Mouse (Mus musculus): ENCODE measurements around the gene Ptprk. TPM values are rescaled to one million over a fixed set of nuclear protein-coding genes. Genes with fewer than 3 reads are reported as not detected.

Ptprk gene
- polyA plus RNA-seq, 1 experiment, result 1.3 TPM

DNA sequence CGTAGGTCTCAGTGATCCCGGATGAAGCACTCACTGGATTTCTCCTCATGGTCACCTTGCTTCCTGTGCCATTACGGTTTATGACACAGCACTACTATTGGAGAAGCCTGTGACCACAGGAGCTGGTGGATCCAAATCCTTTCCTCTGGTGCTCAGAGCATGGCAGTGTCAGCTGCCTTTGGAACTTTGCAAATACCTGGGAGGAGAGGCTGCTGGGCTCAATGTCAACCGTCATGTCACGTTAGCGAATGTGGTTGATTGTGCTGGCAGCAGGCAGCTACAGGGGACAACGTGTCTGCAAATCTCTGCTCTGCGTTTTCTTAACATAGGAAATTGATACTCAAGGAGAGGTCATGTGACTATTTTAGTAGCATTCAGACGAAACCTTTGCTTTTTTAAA, 55.8 kb downstream of the Ptprk start:
- Histone ChIP-seq H3K27ac (ENCODE audit: control insufficient read depth, insufficient read depth, low read depth, low read length) (no peak overlapping the region), H3K27me3 (ENCODE audit: control insufficient read depth, insufficient read depth, low read length) (no peaks in the 10 kb centered on the region), H3K4me3 (ENCODE audit: control insufficient read depth, low read depth, low read length) (no peak overlapping the region), H3K4me1 (ENCODE audit: control insufficient read depth, insufficient read depth, low read length) (no peaks in the 10 kb centered on the region), H3K36me3 (ENCODE audit: control insufficient read depth, insufficient read depth, low read length) (no peaks in the 10 kb centered on the region)
- TF ChIP-seq CTCF (IDR thresholded peaks at IDR 0.05; ENCODE audit: control insufficient read depth, insufficient read depth, insufficient replicate concordance, low read depth, low read length), result no peak
- TF ChIP-seq POLR2A (IDR thresholded peaks at IDR 0.05; ENCODE audit: control insufficient read depth, low read depth, low read length), result no peak

DNA sequence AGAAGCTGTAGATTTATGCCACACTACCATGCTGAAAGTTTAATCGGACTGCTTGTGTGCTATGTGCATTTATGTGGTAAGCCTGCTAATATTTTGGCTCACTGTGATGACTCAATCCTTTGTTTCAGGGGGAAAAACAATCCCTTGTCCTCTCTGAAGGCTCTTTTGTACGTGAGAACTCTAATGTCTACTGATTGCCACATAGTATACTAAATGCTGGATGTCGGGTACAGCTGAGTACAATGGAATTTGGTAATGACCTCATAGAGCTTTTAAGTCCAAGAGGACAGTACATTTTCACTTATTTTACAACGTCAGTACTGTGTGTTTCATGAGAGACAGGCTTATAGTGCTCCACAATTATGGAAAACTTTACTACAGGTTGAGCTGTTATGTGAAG, 59.1 kb downstream of the Ptprk start:
- no peak overlapping the region for H3K4me3 ChIP-seq (ENCODE audit: control insufficient read depth, low read depth, low read length)
- TF ChIP-seq CTCF (IDR thresholded peaks at IDR 0.05; ENCODE audit: control insufficient read depth, insufficient read depth, insufficient replicate concordance, low read depth, low read length) (no peak), POLR2A (IDR thresholded peaks at IDR 0.05; ENCODE audit: control insufficient read depth, low read depth, low read length) (no peak)

DNA sequence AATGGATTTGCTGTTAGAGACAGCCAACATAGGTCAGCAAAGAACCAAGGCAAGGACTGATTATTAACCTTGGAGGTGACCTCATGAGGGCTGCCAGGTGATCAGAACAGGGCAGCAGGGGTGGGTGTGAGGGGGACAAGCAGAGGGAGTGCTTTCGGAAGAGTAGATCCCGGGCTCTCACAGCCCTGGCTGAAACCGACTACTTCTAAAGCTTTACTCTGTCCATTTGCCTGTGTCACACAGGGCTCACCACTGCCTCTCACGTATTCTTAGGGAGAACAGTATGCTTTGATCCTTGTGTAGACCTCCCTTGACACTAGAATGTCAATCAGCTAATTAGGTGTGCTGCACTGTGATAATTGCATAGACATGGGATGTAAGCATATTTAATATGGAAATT, 63.8 kb downstream of the Ptprk start:
- no peak overlapping the region for H3K27ac ChIP-seq (ENCODE audit: control insufficient read depth, insufficient read depth, low read depth, low read length)
- no peaks in the 10 kb centered on the region for H3K27me3 ChIP-seq (ENCODE audit: control insufficient read depth, insufficient read depth, low read length)
- no peak for TF ChIP-seq CTCF (IDR thresholded peaks at IDR 0.05; ENCODE audit: control insufficient read depth, insufficient read depth, insufficient replicate concordance, low read depth, low read length)
- TF ChIP-seq POLR2A (IDR thresholded peaks at IDR 0.05; ENCODE audit: control insufficient read depth, low read depth, low read length), result no peak
- no peaks in the 10 kb centered on the region for H3K4me1 ChIP-seq (ENCODE audit: control insufficient read depth, insufficient read depth, low read length)
- no peak overlapping the region for H3K4me3 ChIP-seq (ENCODE audit: control insufficient read depth, low read depth, low read length)
- no peaks in the 10 kb centered on the region for H3K36me3 ChIP-seq (ENCODE audit: control insufficient read depth, insufficient read depth, low read length)

More for the DNA sequence above, 59.1 kb downstream of the Ptprk start:
- Histone ChIP-seq H3K27me3 (ENCODE audit: control insufficient read depth, insufficient read depth, low read length) (no peaks in the 10 kb centered on the region), H3K4me1 (ENCODE audit: control insufficient read depth, insufficient read depth, low read length) (no peaks in the 10 kb centered on the region), H3K36me3 (ENCODE audit: control insufficient read depth, insufficient read depth, low read length) (no peaks in the 10 kb centered on the region), H3K27ac (ENCODE audit: control insufficient read depth, insufficient read depth, low read depth, low read length) (no peak overlapping the region)

DNA sequence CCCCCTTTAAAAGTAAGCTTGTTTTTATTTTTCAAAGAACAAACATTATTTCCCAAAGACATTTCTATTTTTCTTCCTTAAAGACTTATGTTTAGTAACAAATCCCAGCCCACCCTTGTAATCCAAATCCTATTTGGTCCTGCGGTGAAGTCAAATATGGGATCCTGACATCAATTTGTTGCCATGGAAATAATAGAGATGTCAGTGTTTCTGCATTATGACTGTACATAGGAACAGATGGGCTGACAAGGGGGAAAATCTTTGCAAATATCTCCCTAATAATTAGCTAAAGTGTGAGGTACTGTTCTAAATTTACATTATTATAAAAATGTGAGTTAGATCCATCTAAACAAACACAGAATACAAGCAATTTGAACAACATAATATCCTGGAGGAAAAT, 69.8 kb downstream of the Ptprk start:
- no peak for TF ChIP-seq POLR2A (IDR thresholded peaks at IDR 0.05; ENCODE audit: control insufficient read depth, low read depth, low read length)
- no peak for TF ChIP-seq CTCF (IDR thresholded peaks at IDR 0.05; ENCODE audit: control insufficient read depth, insufficient read depth, insufficient replicate concordance, low read depth, low read length)
- Histone ChIP-seq H3K27me3 (ENCODE audit: control insufficient read depth, insufficient read depth, low read length) (no peaks in the 10 kb centered on the region), H3K36me3 (ENCODE audit: control insufficient read depth, insufficient read depth, low read length) (no peaks in the 10 kb centered on the region), H3K4me1 (ENCODE audit: control insufficient read depth, insufficient read depth, low read length) (no peaks in the 10 kb centered on the region), H3K4me3 (ENCODE audit: control insufficient read depth, low read depth, low read length) (no peak overlapping the region), H3K27ac (ENCODE audit: control insufficient read depth, insufficient read depth, low read depth, low read length) (no peak overlapping the region)

DNA sequence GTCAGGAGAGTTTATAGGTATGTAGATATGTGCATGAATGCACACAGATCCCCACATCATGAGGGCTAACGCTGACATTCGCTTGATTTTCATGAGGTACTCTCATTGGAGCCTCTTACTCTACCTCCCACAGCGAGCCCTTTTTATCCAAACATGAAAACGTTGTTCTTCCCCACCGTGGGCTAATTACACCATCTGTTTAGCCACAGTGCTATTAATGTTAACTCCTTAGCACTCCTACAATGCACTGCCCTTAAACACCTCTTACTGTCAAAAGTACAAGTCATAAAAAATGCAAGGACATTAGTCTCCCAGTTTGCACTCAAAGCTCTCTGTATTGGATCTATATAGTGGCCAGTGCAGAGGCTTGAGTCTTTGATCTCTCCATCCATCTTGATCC, 70.7 kb downstream of the Ptprk start:
- no peaks in the 10 kb centered on the region for H3K27me3 ChIP-seq (ENCODE audit: control insufficient read depth, insufficient read depth, low read length)
- TF ChIP-seq CTCF (IDR thresholded peaks at IDR 0.05; ENCODE audit: control insufficient read depth, insufficient read depth, insufficient replicate concordance, low read depth, low read length) (no peak), POLR2A (IDR thresholded peaks at IDR 0.05; ENCODE audit: control insufficient read depth, low read depth, low read length) (no peak)
- H3K4me1 ChIP-seq (ENCODE audit: control insufficient read depth, insufficient read depth, low read length), result no peaks in the 10 kb centered on the region
- no peaks in the 10 kb centered on the region for H3K36me3 ChIP-seq (ENCODE audit: control insufficient read depth, insufficient read depth, low read length)
- H3K4me3 ChIP-seq (ENCODE audit: control insufficient read depth, low read depth, low read length), result no peak overlapping the region
- no peak overlapping the region for H3K27ac ChIP-seq (ENCODE audit: control insufficient read depth, insufficient read depth, low read depth, low read length)

GRCm38 (mm10) chr10:28155688-28156685, 81.4 kb downstream of the Ptprk start:
- Histone ChIP-seq H3K27ac (ENCODE audit: control insufficient read depth, insufficient read depth, low read depth, low read length) (no peak overlapping the region), H3K36me3 (ENCODE audit: control insufficient read depth, insufficient read depth, low read length) (no peaks in the 10 kb centered on the region), H3K4me3 (ENCODE audit: control insufficient read depth, low read depth, low read length) (no peak overlapping the region), H3K27me3 (ENCODE audit: control insufficient read depth, insufficient read depth, low read length) (no peaks in the 10 kb centered on the region), H3K4me1 (ENCODE audit: control insufficient read depth, insufficient read depth, low read length) (no peaks in the 10 kb centered on the region)
- TF ChIP-seq POLR2A (IDR thresholded peaks at IDR 0.05; ENCODE audit: control insufficient read depth, low read depth, low read length) (no peak), CTCF (IDR thresholded peaks at IDR 0.05; ENCODE audit: control insufficient read depth, insufficient read depth, insufficient replicate concordance, low read depth, low read length) (no peak)

DNA sequence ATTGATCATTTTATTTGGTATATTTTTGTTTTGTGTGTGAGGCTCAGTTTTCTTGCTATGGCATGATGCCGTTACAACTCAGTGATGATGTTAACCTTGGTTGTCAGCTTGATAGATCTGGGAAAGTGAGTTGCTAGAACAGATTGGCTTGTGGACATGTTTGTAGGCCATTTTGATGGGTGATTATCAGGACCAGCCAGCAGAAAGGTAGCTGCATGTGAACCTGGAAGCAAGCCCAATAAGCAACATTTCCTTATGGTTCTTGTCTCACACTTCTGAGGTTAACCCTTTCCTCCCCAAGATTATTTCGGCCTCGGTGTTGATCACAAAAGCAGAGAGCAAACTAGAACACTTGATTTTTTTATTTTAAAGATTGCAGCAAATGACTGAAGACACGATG, 85.1 kb downstream of the Ptprk start:
- no peak for TF ChIP-seq POLR2A (IDR thresholded peaks at IDR 0.05; ENCODE audit: control insufficient read depth, low read depth, low read length)

More for the DNA sequence above, 85.1 kb downstream of the Ptprk start:
- Histone ChIP-seq H3K27me3 (ENCODE audit: control insufficient read depth, insufficient read depth, low read length) (no peaks in the 10 kb centered on the region), H3K27ac (ENCODE audit: control insufficient read depth, insufficient read depth, low read depth, low read length) (no peak overlapping the region), H3K36me3 (ENCODE audit: control insufficient read depth, insufficient read depth, low read length) (no peaks in the 10 kb centered on the region), H3K4me3 (ENCODE audit: control insufficient read depth, low read depth, low read length) (no peak overlapping the region), H3K4me1 (ENCODE audit: control insufficient read depth, insufficient read depth, low read length) (no peaks in the 10 kb centered on the region)
